Mouse (Mus musculus) left cerebral cortex, postnatal 14 days (tissue): ENCODE measurements around the gene Olfr803. TPM values are rescaled to one million over a fixed set of nuclear protein-coding genes. Genes with fewer than 3 reads are reported as not detected.

ENCODE experiments used
- DNase-seq, 2 experiments: peaks; one replicate each; pipeline ENCODE4 v3.0.0; 2021 to 2022; ENCODE audit warnings: low spot score in 2 of 2, mixed read lengths in 1 of 2
- intact Hi-C: fragments of 180-260 bp; cut with DNase I; formaldehyde crosslinking; loops from one replicate; pipeline ENCODE4 v1.15.1; 2025
- long read RNA-seq, 2 experiments: library from polyadenylated mRNA; stranded (forward); transcript quantifications; one replicate each; pipeline ENCODE4 v2.0.0; 2021
- microRNA-seq, 2 experiments: library from miRNA; unstranded; fragments of <30 nt; microRNA quantifications; one replicate each; pipeline ENCODE4 v1.2.0; 2022
- total RNA-seq, 2 experiments: library from RNA; stranded (reverse); gene quantifications; 2 replicates each; pipeline ENCODE4 v1.2.3; 2021

Gene Olfr803
- not detected for total RNA-seq
- long read RNA-seq, experiment 1 = 0 reads
- long read RNA-seq, experiment 2 = 0 reads

GRCm38 (mm10) chr10:129694186-129694585 is at the start of gene Olfr803:
TSS of gene Olfr803 (minus strand) at chr10:129694286.
- intact Hi-C loops = no loop called here
- no peak for DNase-seq

- no peak for DNase-seq
- intact Hi-C loops = no loop called here
Measured at GRCm38 (mm10) chr10:129741821-129742220, 47.7 kb upstream of the Olfr803 start, which contains the start of gene Olfr806. TSS of gene Olfr806 (minus strand) at chr10:129741921.

GRCm38 (mm10) chr10:129729275-129729674 is 35.2 kb upstream of the Olfr803 start, which contains the start of gene Olfr805:
TSS of gene Olfr805 (minus strand) at chr10:129729375.
- no peak for DNase-seq
- intact Hi-C loops = no loop called here

GRCm38 (mm10) chr10:129702910-129703309 is 8.8 kb upstream of the Olfr803 start, which contains the start of gene Olfr804:
TSS of gene Olfr804 (plus strand) at chr10:129703210.
- no peak for DNase-seq
- intact Hi-C loops = no loop called here

GRCm38 (mm10) chr10:129688069-129688468 is 6.0 kb downstream of the Olfr803 start, which contains the start of gene Olfr802:
TSS of gene Olfr802 (minus strand) at chr10:129688169.
- DNase-seq = no peak
- intact Hi-C loops = no loop called here

- DNase-seq = no peak
- intact Hi-C loops = no loop called here
Measured at GRCm38 (mm10) chr10:129673765-129674164, 20.3 kb downstream of the Olfr803 start, which contains the start of gene Olfr801. TSS of gene Olfr801 (minus strand) at chr10:129673865.

GRCm38 (mm10) chr10:129657394-129657793 is 36.7 kb downstream of the Olfr803 start, which contains the start of gene Olfr800:
TSS of gene Olfr800 (plus strand) at chr10:129657694.
- no peak for DNase-seq
- intact Hi-C loops = no loop called here

- no peak for DNase-seq
- intact Hi-C loops = no loop called here
Measured at GRCm38 (mm10) chr10:129651763-129652162, 42.3 kb downstream of the Olfr803 start.

Small RNA genes lying within 50 kb of the gene (microRNA-seq; reads per million reads assigned to microRNA genes)
- gene Gm24485 = 0 reads per million in 2 experiments

Other genes with a start within 250 kb of the Olfr803 start
- gene Olfr787, start 232.4 kb downstream of the Olfr803 start, total RNA-seq = not detected
- not detected for gene Olfr788, start 223.3 kb downstream of the Olfr803 start, total RNA-seq
- gene Olfr789, start 209.5 kb downstream of the Olfr803 start, total RNA-seq = not detected
- gene Olfr790, start 195.8 kb downstream of the Olfr803 start, total RNA-seq = not detected
- not detected for gene Olfr791, start 172.5 kb downstream of the Olfr803 start, total RNA-seq
- not detected for gene Olfr792, start 155.1 kb downstream of the Olfr803 start, total RNA-seq
- gene Olfr794, start 126.6 kb downstream of the Olfr803 start, total RNA-seq = not detected
- not detected for gene Olfr796, start 81.7 kb downstream of the Olfr803 start, total RNA-seq
- not detected for gene Olfr798, start 66.4 kb downstream of the Olfr803 start, total RNA-seq
- not detected for gene Olfr799, start 56.8 kb downstream of the Olfr803 start, total RNA-seq
- not detected for gene Olfr800, start 36.6 kb downstream of the Olfr803 start, total RNA-seq
- not detected for gene Olfr801, start 20.4 kb downstream of the Olfr803 start, total RNA-seq
- under 1 TPM; 0.06 to 0.22 TPM for gene Olfr802, start 6.1 kb downstream of the Olfr803 start, total RNA-seq
- gene Olfr804, start 8.9 kb upstream of the Olfr803 start, total RNA-seq = not detected
- gene Olfr805, start 35.1 kb upstream of the Olfr803 start, total RNA-seq = not detected
- not detected for gene Olfr806, start 47.6 kb upstream of the Olfr803 start, total RNA-seq
- gene Olfr807, start 63.5 kb upstream of the Olfr803 start, total RNA-seq = not detected
- gene Olfr808, start 71.2 kb upstream of the Olfr803 start, total RNA-seq = not detected
- not detected for gene Olfr809, start 80.4 kb upstream of the Olfr803 start, total RNA-seq
- not detected for gene Olfr810, start 100.6 kb upstream of the Olfr803 start, total RNA-seq
- not detected for gene Olfr811, start 110.1 kb upstream of the Olfr803 start, total RNA-seq
- gene Olfr812, start 151.8 kb upstream of the Olfr803 start, total RNA-seq = not detected
- not detected for gene Olfr813, start 161.1 kb upstream of the Olfr803 start, total RNA-seq
- not detected for gene Olfr814, start 185.6 kb upstream of the Olfr803 start, total RNA-seq
- not detected for gene Olfr815, start 211.6 kb upstream of the Olfr803 start, total RNA-seq
- not detected for gene Olfr816, start 221.3 kb upstream of the Olfr803 start, total RNA-seq